Mouse (Mus musculus): ENCODE data around the gene C1qtnf1.

DNA sequence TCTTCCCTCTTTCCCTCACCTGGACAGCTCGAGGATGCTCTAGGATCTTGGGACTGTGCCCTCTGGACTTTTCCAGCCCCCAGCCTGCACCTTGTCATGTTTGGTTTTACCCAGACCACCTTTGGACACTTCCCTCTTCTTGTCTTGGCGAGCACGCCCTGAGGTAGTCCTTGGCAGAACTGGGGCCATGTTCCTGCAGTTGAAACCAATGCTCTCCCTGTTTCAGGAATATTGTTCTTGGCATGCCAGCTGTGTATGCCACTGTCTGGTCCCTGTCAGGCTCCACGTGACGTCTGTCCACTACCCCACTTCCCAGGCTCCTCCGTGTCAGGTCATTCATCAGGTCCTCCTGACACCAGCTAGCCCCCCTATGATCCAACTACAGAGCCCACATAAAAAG lies 49.3 kb upstream of the C1qtnf1 start:
- TF ChIP-seq CTCF (IDR thresholded peaks at IDR 0.05) (no peak), POLR2A (IDR thresholded peaks at IDR 0.05; ENCODE audit: insufficient read depth, low read depth, low read length) (no peak), EP300 (IDR thresholded peaks at IDR 0.05; ENCODE audit: insufficient read depth, low read depth, low read length) (no peak)
